Mouse (Mus musculus): ENCODE results near the gene Ccdc78. TPM values are rescaled to one million over a fixed set of nuclear protein-coding genes. Genes with fewer than 3 reads are reported as not detected.

Gene Ccdc78
- total and polyA plus RNA-seq, 2 experiments from 2014 or later: 0.10 to 1.2 TPM

- H3K27ac ChIP-seq: no peak overlapping the region
- H3K4me1 ChIP-seq (ENCODE audit: insufficient read depth, low read length): peaks cover 36% of the 10 kb centered on the region
- H3K4me2 ChIP-seq (ENCODE audit: low read depth, low read length): no peak overlapping the region
- no peaks in the 10 kb centered on the region for H3K27me3 ChIP-seq (ENCODE audit: insufficient read depth, low read length)
- no peak overlapping the region for H3K9ac ChIP-seq (replicated peaks; ENCODE audit: low read length)
- TF ChIP-seq CTCF (IDR thresholded peaks at IDR 0.05; ENCODE audit: low read depth): no peak
- no peaks in the 10 kb centered on the region for H3K9me3 ChIP-seq (ENCODE audit: low read length)
- WGBS: 86% methylated on average over 14 of the region's 14 CpGs
- H3K36me3 ChIP-seq (ENCODE audit: insufficient read depth, low read length): peaks cover 37% of the 10 kb centered on the region
- H3K4me3 ChIP-seq (ENCODE audit: low read length): no peak overlapping the region
- DNase-seq (ENCODE audit: low spot score) (no peak), ATAC-seq (no peak)
Measured at GRCm38 (mm10) chr17:25839455-25840235, 53.3 kb downstream of the Ccdc78 start.

Small RNA genes lying within 50 kb of the gene (microRNA-seq; reads per million reads assigned to microRNA genes)
- gene Gm25083 (0 reads per million in 2 experiments), gene Mir3082 (0.71 to 1.1 reads per million in 2 experiments), gene Mir6966 (0.36 to 0.53 reads per million in 2 experiments)

Other genes starting within 250 kb of the Ccdc78 start
- 52.1 and 54.5 TPM in 2 replicates for gene Sox8, start 215.9 kb upstream of the Ccdc78 start, total RNA-seq (2014; rRNA removed)
- 28.9 and 31.5 TPM in 2 replicates for gene Sox8, start 215.9 kb upstream of the Ccdc78 start, polyA plus RNA-seq (2015; fragmentation: Nextera tagmentation; extraction: Ambion mirVana)
- 38.1 and 45.1 TPM in 2 replicates for gene Lmf1, start 207.5 kb upstream of the Ccdc78 start, total RNA-seq (2014; rRNA removed)
- 21.4 and 22.4 TPM in 2 replicates for gene Lmf1, start 207.5 kb upstream of the Ccdc78 start, polyA plus RNA-seq (2015; fragmentation: Nextera tagmentation; extraction: Ambion mirVana)
- 10.9 TPM in 1 of 2 replicates, not detected in the other for gene Gng13, start 69.4 kb upstream of the Ccdc78 start, total RNA-seq (2014; rRNA removed)
- 22.0 and 23.7 TPM in 2 replicates for gene Gng13, start 69.4 kb upstream of the Ccdc78 start, polyA plus RNA-seq (2015; fragmentation: Nextera tagmentation; extraction: Ambion mirVana)
- gene Chtf18, start 59.2 kb upstream of the Ccdc78 start, total RNA-seq (2014; rRNA removed): 4.9 and 7.8 TPM in 2 replicates
- gene Chtf18, start 59.2 kb upstream of the Ccdc78 start, polyA plus RNA-seq (2015; fragmentation: Nextera tagmentation; extraction: Ambion mirVana): 4.9 and 5.4 TPM in 2 replicates
- gene Rpusd1, start 58.9 kb upstream of the Ccdc78 start, total RNA-seq (2014; rRNA removed): 10.1 and 18.7 TPM in 2 replicates
- gene Rpusd1, start 58.9 kb upstream of the Ccdc78 start, polyA plus RNA-seq (2015; fragmentation: Nextera tagmentation; extraction: Ambion mirVana): 27.5 and 27.9 TPM in 2 replicates
- gene Mslnl, start 50.5 kb upstream of the Ccdc78 start, total RNA-seq (2014; rRNA removed): 0.05 TPM in 1 of 2 replicates, not detected in the other
- not detected in 2 replicates for gene Mslnl, start 50.5 kb upstream of the Ccdc78 start, polyA plus RNA-seq (2015; fragmentation: Nextera tagmentation; extraction: Ambion mirVana)
- gene Msln, start 32.2 kb upstream of the Ccdc78 start, total RNA-seq (2014; rRNA removed): 0.50 and 1.1 TPM in 2 replicates
- 2.0 and 2.3 TPM in 2 replicates for gene Msln, start 32.2 kb upstream of the Ccdc78 start, polyA plus RNA-seq (2015; fragmentation: Nextera tagmentation; extraction: Ambion mirVana)
- 22.2 and 28.2 TPM in 2 replicates for gene Narfl, start 12.8 kb upstream of the Ccdc78 start, total RNA-seq (2014; rRNA removed)
- gene Narfl, start 12.8 kb upstream of the Ccdc78 start, polyA plus RNA-seq (2015; fragmentation: Nextera tagmentation; extraction: Ambion mirVana): 27.5 and 27.9 TPM in 2 replicates
- 159 and 171 TPM in 2 replicates for gene Haghl, start 907 bp upstream of the Ccdc78 start, total RNA-seq (2014; rRNA removed)
- 219 and 225 TPM in 2 replicates for gene Haghl, start 907 bp upstream of the Ccdc78 start, polyA plus RNA-seq (2015; fragmentation: Nextera tagmentation; extraction: Ambion mirVana)
- gene Fam173a, start 6.3 kb downstream of the Ccdc78 start, total RNA-seq (2014; rRNA removed): 80.6 and 101 TPM in 2 replicates
- 117 and 121 TPM in 2 replicates for gene Fam173a, start 6.3 kb downstream of the Ccdc78 start, polyA plus RNA-seq (2015; fragmentation: Nextera tagmentation; extraction: Ambion mirVana)
- 0.31 TPM in 1 of 2 replicates, not detected in the other for gene AC134908.4, start 9.1 kb downstream of the Ccdc78 start, total RNA-seq (2014; rRNA removed)
- 2.0 and 3.9 TPM in 2 replicates for gene AC134908.4, start 9.1 kb downstream of the Ccdc78 start, polyA plus RNA-seq (2015; fragmentation: Nextera tagmentation; extraction: Ambion mirVana)
- 500 and 557 TPM in 2 replicates for gene Metrn, start 10.6 kb downstream of the Ccdc78 start, total RNA-seq (2014; rRNA removed)
- 102 and 116 TPM in 2 replicates for gene Metrn, start 10.6 kb downstream of the Ccdc78 start, polyA plus RNA-seq (2015; fragmentation: Nextera tagmentation; extraction: Ambion mirVana)
- 143 and 146 TPM in 2 replicates for gene Fbxl16, start 22.5 kb downstream of the Ccdc78 start, total RNA-seq (2014; rRNA removed)
- gene Fbxl16, start 22.5 kb downstream of the Ccdc78 start, polyA plus RNA-seq (2015; fragmentation: Nextera tagmentation; extraction: Ambion mirVana): 44.0 and 45.8 TPM in 2 replicates
- gene Wdr24, start 37.0 kb downstream of the Ccdc78 start, total RNA-seq (2014; rRNA removed): 31.3 and 39.7 TPM in 2 replicates
- 21.0 and 22.6 TPM in 2 replicates for gene Wdr24, start 37.0 kb downstream of the Ccdc78 start, polyA plus RNA-seq (2015; fragmentation: Nextera tagmentation; extraction: Ambion mirVana)
- 57.0 and 61.0 TPM in 2 replicates for gene Jmjd8, start 42.3 kb downstream of the Ccdc78 start, total RNA-seq (2014; rRNA removed)
- 38.6 and 41.3 TPM in 2 replicates for gene Jmjd8, start 42.3 kb downstream of the Ccdc78 start, polyA plus RNA-seq (2015; fragmentation: Nextera tagmentation; extraction: Ambion mirVana)
- 271 and 273 TPM in 2 replicates for gene Stub1, start 46.8 kb downstream of the Ccdc78 start, total RNA-seq (2014; rRNA removed)
- gene Stub1, start 46.8 kb downstream of the Ccdc78 start, polyA plus RNA-seq (2015; fragmentation: Nextera tagmentation; extraction: Ambion mirVana): 369 and 370 TPM in 2 replicates
- 122 and 135 TPM in 2 replicates for gene Rhbdl1, start 50.7 kb downstream of the Ccdc78 start, total RNA-seq (2014; rRNA removed)
- gene Rhbdl1, start 50.7 kb downstream of the Ccdc78 start, polyA plus RNA-seq (2015; fragmentation: Nextera tagmentation; extraction: Ambion mirVana): 78.6 and 80.0 TPM in 2 replicates
- 22.8 and 40.0 TPM in 2 replicates for gene Gm20683, start 55.2 kb downstream of the Ccdc78 start, total RNA-seq (2014; rRNA removed)
- 12.6 and 12.9 TPM in 2 replicates for gene Gm20683, start 55.2 kb downstream of the Ccdc78 start, polyA plus RNA-seq (2015; fragmentation: Nextera tagmentation; extraction: Ambion mirVana)
- 39.8 and 64.1 TPM in 2 replicates for gene Rhot2, start 58.3 kb downstream of the Ccdc78 start, total RNA-seq (2014; rRNA removed)
- gene Rhot2, start 58.3 kb downstream of the Ccdc78 start, polyA plus RNA-seq (2015; fragmentation: Nextera tagmentation; extraction: Ambion mirVana): 14.6 and 15.8 TPM in 2 replicates
- gene Wdr90, start 74.9 kb downstream of the Ccdc78 start, total RNA-seq (2014; rRNA removed): 54.5 and 75.5 TPM in 2 replicates
- gene Wdr90, start 74.9 kb downstream of the Ccdc78 start, polyA plus RNA-seq (2015; fragmentation: Nextera tagmentation; extraction: Ambion mirVana): 13.2 TPM in 2 replicates
- gene Mcrip2, start 82.2 kb downstream of the Ccdc78 start, total RNA-seq (2014; rRNA removed): 27.0 and 32.1 TPM in 2 replicates
- gene Mcrip2, start 82.2 kb downstream of the Ccdc78 start, polyA plus RNA-seq (2015; fragmentation: Nextera tagmentation; extraction: Ambion mirVana): 54.3 and 54.7 TPM in 2 replicates
- 50.0 and 63.1 TPM in 2 replicates for gene Mettl26, start 88.5 kb downstream of the Ccdc78 start, total RNA-seq (2014; rRNA removed)
- gene Mettl26, start 88.5 kb downstream of the Ccdc78 start, polyA plus RNA-seq (2015; fragmentation: Nextera tagmentation; extraction: Ambion mirVana): 62.9 and 64.8 TPM in 2 replicates
- gene Wfikkn1, start 94.3 kb downstream of the Ccdc78 start, total RNA-seq (2014; rRNA removed): 1.2 and 1.5 TPM in 2 replicates
- gene Wfikkn1, start 94.3 kb downstream of the Ccdc78 start, polyA plus RNA-seq (2015; fragmentation: Nextera tagmentation; extraction: Ambion mirVana): 0.33 and 0.58 TPM in 2 replicates
- gene Rab40c, start 133.1 kb downstream of the Ccdc78 start, total RNA-seq (2014; rRNA removed): 33.2 and 39.1 TPM in 2 replicates
- gene Rab40c, start 133.1 kb downstream of the Ccdc78 start, polyA plus RNA-seq (2015; fragmentation: Nextera tagmentation; extraction: Ambion mirVana): 34.7 and 35.3 TPM in 2 replicates
- 90.6 and 99.7 TPM in 2 replicates for gene Pigq, start 158.4 kb downstream of the Ccdc78 start, total RNA-seq (2014; rRNA removed)
- 69.7 and 76.3 TPM in 2 replicates for gene Pigq, start 158.4 kb downstream of the Ccdc78 start, polyA plus RNA-seq (2015; fragmentation: Nextera tagmentation; extraction: Ambion mirVana)
- gene Nhlrc4, start 158.4 kb downstream of the Ccdc78 start, total RNA-seq (2014; rRNA removed): 0.61 and 0.68 TPM in 2 replicates
- 0.30 and 0.72 TPM in 2 replicates for gene Nhlrc4, start 158.4 kb downstream of the Ccdc78 start, polyA plus RNA-seq (2015; fragmentation: Nextera tagmentation; extraction: Ambion mirVana)
- gene A930017K11Rik, start 166.0 kb downstream of the Ccdc78 start, total RNA-seq (2014; rRNA removed): 5.6 and 7.2 TPM in 2 replicates
- gene A930017K11Rik, start 166.0 kb downstream of the Ccdc78 start, polyA plus RNA-seq (2015; fragmentation: Nextera tagmentation; extraction: Ambion mirVana): 4.4 and 5.0 TPM in 2 replicates
- 35.1 and 41.4 TPM in 2 replicates for gene Capn15, start 199.2 kb downstream of the Ccdc78 start, total RNA-seq (2014; rRNA removed)
- gene Capn15, start 199.2 kb downstream of the Ccdc78 start, polyA plus RNA-seq (2015; fragmentation: Nextera tagmentation; extraction: Ambion mirVana): 19.0 and 20.1 TPM in 2 replicates